Mouse (Mus musculus) neural tube, embryonic 12.5 days (tissue): ENCODE measurements around the gene Becn1. TPM values are rescaled to one million over a fixed set of nuclear protein-coding genes. Genes with fewer than 3 reads are reported as not detected.

ENCODE experiments used
- ATAC-seq: fragments of 200-750 bp; cut with Nextera tagmentation; 2 replicates; pipeline ENCODE4 v1.8.0; 2017; ENCODE audit warnings: low read depth, mild to moderate bottlenecking, moderate TSS enrichment, moderate library complexity; ENCODE audit not compliant: low FRiP score
- H3K27ac ChIP-seq: fragments of 300-500 bp; sonication (generic); 2 replicates; pipeline ENCODE4 v1.5.1; 2016
- H3K27me3 ChIP-seq: fragments of 300-500 bp; sonication (generic); replicated peaks from 2 replicates; pipeline ENCODE4 v1.6.1; 2016; ENCODE audit warnings: mild to moderate bottlenecking
- H3K36me3 ChIP-seq: fragments of 300-500 bp; sonication (generic); 2 replicates; pipeline ENCODE4 v1.6.1; 2016; ENCODE audit warnings: mild to moderate bottlenecking
- H3K4me1 ChIP-seq: fragments of 300-500 bp; sonication (generic); 2 replicates; pipeline ENCODE4 v1.6.1; 2016
- H3K4me2 ChIP-seq: fragments of 300-500 bp; sonication (generic); replicated peaks from 2 replicates; pipeline ENCODE4 v1.6.1; 2016; ENCODE audit warnings: mild to moderate bottlenecking
- H3K4me3 ChIP-seq: fragments of 300-500 bp; sonication (generic); 2 replicates; pipeline ENCODE4 v1.5.1; 2016
- H3K9ac ChIP-seq: fragments of 300-500 bp; sonication (generic); 2 replicates; pipeline ENCODE4 v1.6.1; 2016; ENCODE audit warnings: mild to moderate bottlenecking
- H3K9me3 ChIP-seq: fragments of 300-500 bp; sonication (generic); 2 replicates; pipeline ENCODE4 v1.6.1; 2016; ENCODE audit warnings: mild to moderate bottlenecking
- WGBS: fragments of 180-500 bp; shearing (Covaris S2); methylation state at CpG from one replicate; pipeline ENCODE4 v1.1.7; 2016; 5-methylcytosine and 5-hydroxymethylcytosine counted together
- polyA plus RNA-seq: library from polyadenylated mRNA; unstranded; fragments of >200 nt; fragmentation: Nextera tagmentation; extraction: Ambion mirVana; gene quantifications from 2 replicates; pipeline ENCODE4 v1.2.1, GENCODE M21; 2016

The Becn1 gene
- polyA plus RNA-seq, 1 experiment from 2014 or later = 174 TPM

GRCm38 (mm10) chr11:101260826-101261380 lies 41.2 kb downstream of the Becn1 start:
- H3K9ac ChIP-seq = peak overlapping the region; percentile 72
- H3K27me3 ChIP-seq = peaks cover 51% of the 10 kb centered on the region
- under 1% methylated on average over 30 of the region's 30 CpGs for WGBS
- peak overlapping the region; percentile 45 for H3K4me3 ChIP-seq
- H3K4me2 ChIP-seq = peak overlapping the region; percentile 95
- peak; percentile 35 for ATAC-seq
- peaks cover 58% of the 10 kb centered on the region for H3K4me1 ChIP-seq
- no peak overlapping the region for H3K27ac ChIP-seq
- H3K36me3 ChIP-seq = peaks cover 7% of the 10 kb centered on the region; the same call in 1 of the 2 replicates
- no peaks in the 10 kb centered on the region for H3K9me3 ChIP-seq

- Histone ChIP-seq H3K27me3 (peaks cover 44% of the 10 kb centered on the region), H3K4me1 (peaks cover 56% of the 10 kb centered on the region), H3K4me3 (peak within 1 kb of the TSS; percentile 45), H3K9ac (peak within 1 kb of the TSS; percentile 72), H3K27ac (no peak within 1 kb of the TSS), H3K9me3 (no peaks in the 10 kb centered on the region), H3K36me3 (peaks cover 7% of the 10 kb centered on the region; the same call in 1 of the 2 replicates), H3K4me2 (peak within 1 kb of the TSS; percentile 95)
- under 1% methylated on average over 43 of the region's 43 CpGs for WGBS
- ATAC-seq = peak; percentile 73
These were observed 41.9 kb downstream of the Becn1 start, which contains the start of gene Wnk4 for GRCm38 (mm10) chr11:101259948-101260825. Wnk4 (plus strand) TSS chr11:101260567.

- no peak overlapping the region for H3K4me3 ChIP-seq
- WGBS = 29% methylated on average over 6 of the region's 6 CpGs
- H3K4me2 ChIP-seq = peak overlapping the region; percentile 95
- H3K27me3 ChIP-seq = peaks cover 36% of the 10 kb centered on the region
- H3K36me3 ChIP-seq = peaks cover 7% of the 10 kb centered on the region; the same call in 1 of the 2 replicates
- no peak overlapping the region; the same call in 1 of the 2 replicates for H3K9ac ChIP-seq
- no peak overlapping the region for H3K27ac ChIP-seq
- ATAC-seq = no peak
- H3K4me1 ChIP-seq = peaks cover 54% of the 10 kb centered on the region
- no peaks in the 10 kb centered on the region for H3K9me3 ChIP-seq
These were observed 42.8 kb downstream of the Becn1 start for GRCm38 (mm10) chr11:101259261-101259712.

- H3K9me3 ChIP-seq = no peaks in the 10 kb centered on the region
- no peak for ATAC-seq
These were observed 46.0 kb downstream of the Becn1 start for GRCm38 (mm10) chr11:101255826-101256775.

GRCm38 (mm10) chr11:101253613-101254389 lies 48.3 kb downstream of the Becn1 start, which contains the start of gene Vps25:
Vps25 (plus strand) TSS chr11:101253707.
- no peaks in the 10 kb centered on the region for H3K27me3 ChIP-seq
- H3K4me2 ChIP-seq = peak within 1 kb of the TSS; percentile 94
- H3K36me3 ChIP-seq = peaks cover 6% of the 10 kb centered on the region; the same call in 1 of the 2 replicates
- 0% methylated on average over 40 of the region's 40 CpGs for WGBS
- H3K27ac ChIP-seq = peak within 1 kb of the TSS; percentile 84
- no peaks in the 10 kb centered on the region for H3K9me3 ChIP-seq
- peak; percentile 70; the same call in 1 of the 2 replicates for ATAC-seq
- peaks cover 16% of the 10 kb centered on the region for H3K4me1 ChIP-seq
- peak within 1 kb of the TSS; percentile 94 for H3K4me3 ChIP-seq
- H3K9ac ChIP-seq = peak within 1 kb of the TSS; percentile 87

More at GRCm38 (mm10) chr11:101255826-101256775, 46.0 kb downstream of the Becn1 start:
- no peak overlapping the region for H3K9ac ChIP-seq
- no peak overlapping the region for H3K4me3 ChIP-seq
- peaks cover 7% of the 10 kb centered on the region; the same call in 1 of the 2 replicates for H3K36me3 ChIP-seq
- H3K4me1 ChIP-seq = peaks cover 39% of the 10 kb centered on the region
- H3K27me3 ChIP-seq = peaks cover 4% of the 10 kb centered on the region; the same call in 1 of the 2 replicates
- no peak overlapping the region for H3K27ac ChIP-seq
- no peak overlapping the region for H3K4me2 ChIP-seq
- 90% methylated on average over 13 of the region's 13 CpGs for WGBS

GRCm38 (mm10) chr11:101252941-101253340 lies 49.1 kb downstream of the Becn1 start:
- H3K4me2 ChIP-seq = peak overlapping the region; percentile 94
- H3K27me3 ChIP-seq = peaks cover 4% of the 10 kb centered on the region; the same call in 1 of the 2 replicates
- no peaks in the 10 kb centered on the region for H3K9me3 ChIP-seq
- H3K36me3 ChIP-seq = 0 out of 2 replicates have a peak, but pooled peaks cover 3% of the 10 kb centered on the region
- H3K4me3 ChIP-seq = peak overlapping the region; percentile 94
- no peak overlapping the region for H3K27ac ChIP-seq
- H3K4me1 ChIP-seq = peaks cover 12% of the 10 kb centered on the region
- H3K9ac ChIP-seq = peak overlapping the region; percentile 87
- 16% methylated on average over 7 of the region's 7 CpGs for WGBS
- no peak for ATAC-seq

- no peaks in the 10 kb centered on the region for H3K9me3 ChIP-seq
- H3K4me2 ChIP-seq = no peak overlapping the region
- H3K36me3 ChIP-seq = no peaks in the 10 kb centered on the region; the same call in 1 of the 2 replicates
- peaks cover 17% of the 10 kb centered on the region for H3K27me3 ChIP-seq
- no peak overlapping the region for H3K9ac ChIP-seq
- no peak overlapping the region for H3K27ac ChIP-seq
- no peak for ATAC-seq
- H3K4me3 ChIP-seq = no peak overlapping the region
- peaks cover 20% of the 10 kb centered on the region for H3K4me1 ChIP-seq
- 78% methylated on average over 2 of the region's 2 CpGs for WGBS
These were observed 51.1 kb downstream of the Becn1 start for GRCm38 (mm10) chr11:101251031-101251430.

- ATAC-seq = no peak
- H3K36me3 ChIP-seq = no peaks in the 10 kb centered on the region; the same call in 1 of the 2 replicates
- H3K27me3 ChIP-seq = peaks cover 32% of the 10 kb centered on the region
- H3K27ac ChIP-seq = no peak overlapping the region
- peaks cover 19% of the 10 kb centered on the region for H3K4me1 ChIP-seq
- WGBS = 39% methylated on average over 14 of the region's 14 CpGs
- H3K4me2 ChIP-seq = no peak overlapping the region
- H3K4me3 ChIP-seq = 0 out of 2 replicates have a peak overlapping the region, but pooled peaks have one; percentile 5
- H3K9ac ChIP-seq = no peak overlapping the region
- no peaks in the 10 kb centered on the region for H3K9me3 ChIP-seq
These were observed 53.7 kb downstream of the Becn1 start for GRCm38 (mm10) chr11:101248258-101248994.

GRCm38 (mm10) chr11:101247521-101248030 lies 54.5 kb downstream of the Becn1 start:
- H3K4me1 ChIP-seq = peaks cover 15% of the 10 kb centered on the region
- peak overlapping the region; percentile 98 for H3K4me2 ChIP-seq
- no peaks in the 10 kb centered on the region; the same call in 1 of the 2 replicates for H3K36me3 ChIP-seq
- peaks cover 32% of the 10 kb centered on the region for H3K27me3 ChIP-seq
- H3K9me3 ChIP-seq = no peaks in the 10 kb centered on the region
- 83% methylated on average over 6 of the region's 6 CpGs for WGBS
- no peak overlapping the region for H3K27ac ChIP-seq
- ATAC-seq = no peak
- H3K4me3 ChIP-seq = no peak overlapping the region
- H3K9ac ChIP-seq = no peak overlapping the region

- H3K4me2 ChIP-seq = peak overlapping the region; percentile 98
- H3K36me3 ChIP-seq = no peaks in the 10 kb centered on the region; the same call in 1 of the 2 replicates
- no peaks in the 10 kb centered on the region for H3K9me3 ChIP-seq
- H3K27ac ChIP-seq = no peak overlapping the region
- WGBS = 6% methylated on average over 7 of the region's 7 CpGs
- H3K4me1 ChIP-seq = peaks cover 15% of the 10 kb centered on the region
- peaks cover 32% of the 10 kb centered on the region for H3K27me3 ChIP-seq
- H3K9ac ChIP-seq = peak overlapping the region; percentile 72; the same call in 1 of the 2 replicates
- peak overlapping the region; percentile 61 for H3K4me3 ChIP-seq
- ATAC-seq = 0 out of 2 replicates have a peak, but pooled peaks have one; percentile 13
These were observed 55.4 kb downstream of the Becn1 start for GRCm38 (mm10) chr11:101246702-101247012.
